Mouse (Mus musculus) ES-E14 (cell line): ENCODE results near the gene Olfr556. TPM values are rescaled to one million over a fixed set of nuclear protein-coding genes. Genes with fewer than 3 reads are reported as not detected.

Experiments
- DNase-seq: peaks from one replicate; pipeline ENCODE4 v3.0.0-alpha.2; 2013; ENCODE audit warnings: low read depth, low spot score
- H3K27ac ChIP-seq: 2 replicates; pipeline ENCODE4 v1.5.1; 2012; ENCODE audit warnings: low read depth, mild to moderate bottlenecking, low read length, moderate library complexity, mixed read lengths; ENCODE audit not compliant: poor library complexity, insufficient read depth, severe bottlenecking
- H3K36me3 ChIP-seq: 2 replicates; pipeline ENCODE4 v1.6.1; 2012; ENCODE audit warnings: mild to moderate bottlenecking, low read length, moderate library complexity, mixed read lengths; ENCODE audit not compliant: control insufficient read depth, poor library complexity, insufficient read depth, severe bottlenecking
- H3K4me1 ChIP-seq, 2 experiments: fragments of 150-350 bp in 1 of 2; sonication (generic) in 1 of 2; 2 replicates each; pipeline ENCODE4 v1.6.1; 2012; ENCODE audit warnings: low read length in 2 of 2, mild to moderate bottlenecking in 1 of 2, mixed read lengths in 1 of 2; ENCODE audit not compliant: control insufficient read depth in 2 of 2, insufficient read depth in 2 of 2, poor library complexity in 1 of 2
- H3K4me3 ChIP-seq, 2 experiments: fragments of 150-350 bp in 1 of 2; sonication (generic) in 1 of 2; 2 replicates each; pipeline ENCODE4 v1.5.1; 2012; ENCODE audit warnings: low read length in 2 of 2, low read depth in 1 of 2, mild to moderate bottlenecking in 1 of 2, mixed read lengths in 1 of 2; ENCODE audit not compliant: insufficient read depth in 1 of 2, poor library complexity in 1 of 2, severe bottlenecking in 1 of 2
- H3K9ac ChIP-seq: 2 replicates; pipeline ENCODE4 v1.6.1; 2012; ENCODE audit warnings: low read depth, mild to moderate bottlenecking, low read length, mixed read lengths; ENCODE audit not compliant: poor library complexity, insufficient read depth, severe bottlenecking
- H3K9me3 ChIP-seq: fragments of 150-350 bp; sonication (generic); 2 replicates; pipeline ENCODE4 v1.6.1; 2012; ENCODE audit warnings: low read depth, mild to moderate bottlenecking, low read length; ENCODE audit not compliant: control insufficient read depth, insufficient read depth
- CHD2 ChIP-seq: IDR thresholded peaks from 2 replicates; pipeline ENCODE4 v1.6.1; 2014; ENCODE audit warnings: mild to moderate bottlenecking, low read depth, low read length, inconsistent platforms
- HCFC1 ChIP-seq: IDR thresholded peaks from 2 replicates; pipeline ENCODE4 v1.6.1; 2012; ENCODE audit warnings: low read length, inconsistent platforms, borderline replicate concordance; ENCODE audit not compliant: insufficient read depth
- MAFK ChIP-seq: IDR thresholded peaks from 2 replicates; pipeline ENCODE4 v1.6.1; 2014; ENCODE audit warnings: mild to moderate bottlenecking, low read depth, low read length, inconsistent platforms; ENCODE audit not compliant: insufficient read depth
- ZC3H11A ChIP-seq: IDR thresholded peaks from 2 replicates; pipeline ENCODE4 v1.6.1; 2012; ENCODE audit warnings: low read depth, mild to moderate bottlenecking, inconsistent platforms, low read length, borderline replicate concordance
- ZNF384 ChIP-seq: IDR thresholded peaks from 2 replicates; pipeline ENCODE4 v1.6.1; 2012; ENCODE audit warnings: low read depth, low read length, inconsistent platforms
- in situ Hi-C, 2 experiments: fragments of 600-800 bp; cut with MboI; formaldehyde crosslinking; loops; one replicate each; pipeline ENCODE4 v1.15.1; 2025; ENCODE audit warnings: low sequenced_read_pairs in 2 of 2, inconsistent platforms in 1 of 2; ENCODE audit not compliant: unreplicated experiment in 2 of 2
- total RNA-seq: library from RNA; depleted of rRNA; stranded (reverse); fragments of 300-350 nt; gene quantifications from 2 replicates; pipeline ENCODE4 v1.2.3, GENCODE M21; 2012; rRNA removed

The Olfr556 gene
- total RNA-seq, 1 experiment, result not detected

- Histone ChIP-seq H3K4me1 (no peaks in the 10 kb centered on the region), H3K4me3 (no peak within 1 kb of the TSS), H3K36me3 (no peaks in the 10 kb centered on the region), H3K9me3 (no peaks in the 10 kb centered on the region), H3K27ac (no peak within 1 kb of the TSS), H3K9ac (no peak within 1 kb of the TSS)
- no peak for DNase-seq
- in situ Hi-C loops, result no loop called here
- TF ChIP-seq ZC3H11A (no peak), MAFK (no peak), HCFC1 (no peak), CHD2 (no peak), ZNF384 (no peak)
Observed at GRCm38 (mm10) chr7:102701915-102702314, 37.2 kb downstream of the Olfr556 start, which contains the start of gene Olfr558. Gene Olfr558 (plus strand): TSS chr7:102702215.

- Histone ChIP-seq H3K4me1 (no peaks in the 10 kb centered on the region), H3K9me3 (no peaks in the 10 kb centered on the region), H3K9ac (no peak within 1 kb of the TSS), H3K27ac (no peak within 1 kb of the TSS), H3K36me3 (no peaks in the 10 kb centered on the region), H3K4me3 (no peak within 1 kb of the TSS)
- in situ Hi-C loops, result no loop called here
- DNase-seq, result no peak
- TF ChIP-seq ZC3H11A (no peak), ZNF384 (no peak), HCFC1 (no peak), CHD2 (no peak), MAFK (no peak)
Observed at GRCm38 (mm10) chr7:102718970-102719369, 54.3 kb downstream of the Olfr556 start, which contains the start of gene Olfr33. Gene Olfr33 (minus strand): TSS chr7:102719070.

Other genes with a start within 250 kb of the Olfr556 start
- gene Rrm1, start 223.2 kb upstream of the Olfr556 start, total RNA-seq, result 92.8 and 109 TPM in 2 replicates
- 0.22 and 0.63 TPM in 2 replicates for gene Olfr543, start 183.2 kb upstream of the Olfr556 start, total RNA-seq
- gene Olfr544, start 176.6 kb upstream of the Olfr556 start, total RNA-seq, result 0.16 TPM in 1 of 2 replicates, not detected in the other
- gene Olfr545, start 165.3 kb upstream of the Olfr556 start, total RNA-seq, result not detected in 2 replicates
- gene Olfr547, start 130.2 kb upstream of the Olfr556 start, total RNA-seq, result not detected in 2 replicates
- not detected in 2 replicates for gene Olfr548-ps1, start 124.0 kb upstream of the Olfr556 start, total RNA-seq
- not detected in 2 replicates for gene Olfr549, start 115.0 kb upstream of the Olfr556 start, total RNA-seq
- gene Trim21, start 99.4 kb upstream of the Olfr556 start, total RNA-seq, result 6.2 and 7.5 TPM in 2 replicates
- not detected in 2 replicates for gene Olfr550, start 93.5 kb upstream of the Olfr556 start, total RNA-seq
- gene Olfr551, start 73.0 kb upstream of the Olfr556 start, total RNA-seq, result not detected in 2 replicates
- not detected in 2 replicates for gene Olfr552, start 67.1 kb upstream of the Olfr556 start, total RNA-seq
- not detected in 2 replicates for gene Olfr553, start 46.7 kb upstream of the Olfr556 start, total RNA-seq
- gene Olfr554, start 26.5 kb upstream of the Olfr556 start, total RNA-seq, result not detected in 2 replicates
- gene Olfr555, start 6.1 kb upstream of the Olfr556 start, total RNA-seq, result not detected in 2 replicates
- gene Trim68, start 22.4 kb downstream of the Olfr556 start, total RNA-seq, result 3.1 and 3.9 TPM in 2 replicates
- gene Olfr557, start 31.0 kb downstream of the Olfr556 start, total RNA-seq, result not detected in 2 replicates
- not detected in 2 replicates for gene Olfr558, start 37.3 kb downstream of the Olfr556 start, total RNA-seq
- not detected in 2 replicates for gene Olfr33, start 54.2 kb downstream of the Olfr556 start, total RNA-seq
- not detected in 2 replicates for gene Olfr559, start 62.6 kb downstream of the Olfr556 start, total RNA-seq
- not detected in 2 replicates for gene Olfr560, start 94.5 kb downstream of the Olfr556 start, total RNA-seq
- not detected in 2 replicates for gene Olfr78, start 94.6 kb downstream of the Olfr556 start, total RNA-seq
- gene Olfr561, start 106.3 kb downstream of the Olfr556 start, total RNA-seq, result not detected in 2 replicates
- gene Olfr564, start 138.6 kb downstream of the Olfr556 start, total RNA-seq, result not detected in 2 replicates
- not detected in 2 replicates for gene Olfr566, start 193.9 kb downstream of the Olfr556 start, total RNA-seq
- not detected in 2 replicates for gene Olfr568, start 212.2 kb downstream of the Olfr556 start, total RNA-seq
- not detected in 2 replicates for gene Olfr569, start 226.0 kb downstream of the Olfr556 start, total RNA-seq
- not detected in 2 replicates for gene Olfr570, start 229.7 kb downstream of the Olfr556 start, total RNA-seq